Mouse (Mus musculus): ENCODE measurements around the gene Ptprn2. TPM values are rescaled to one million over a fixed set of nuclear protein-coding genes. Genes with fewer than 3 reads are reported as not detected.

The Ptprn2 gene
- polyA plus RNA-seq, 1 experiment: 0.37 TPM

DNA sequence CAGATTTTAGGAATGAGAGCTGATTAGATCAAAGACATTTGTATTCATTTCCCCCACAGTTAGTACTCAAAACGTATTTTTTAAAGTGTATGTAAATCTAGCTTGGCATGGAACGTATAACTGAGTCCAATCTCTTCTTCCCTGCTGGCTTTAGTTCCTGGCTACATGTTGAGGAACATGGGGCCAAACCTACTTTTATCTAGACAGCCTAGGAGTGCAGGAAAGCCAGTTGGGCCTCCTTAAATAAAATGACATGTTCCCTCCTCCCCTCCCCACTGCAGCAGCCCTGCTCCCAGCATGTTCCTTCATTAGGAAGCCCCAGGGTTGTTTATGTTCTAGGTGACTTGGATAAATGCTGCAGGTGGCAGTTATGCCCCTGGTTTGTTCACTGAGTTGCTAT is 319.2 kb downstream of the Ptprn2 start:
- TF ChIP-seq CTCF (IDR thresholded peaks at IDR 0.05; ENCODE audit: low read depth, low read length) (no peak), EP300 (IDR thresholded peaks at IDR 0.05; ENCODE audit: insufficient read depth, low read depth, low read length) (no peak), POLR2A (IDR thresholded peaks at IDR 0.05; ENCODE audit: insufficient read depth, low read length) (no peak)
- H3K4me1 ChIP-seq (ENCODE audit: control insufficient read depth, insufficient read depth, low read length): no peaks in the 10 kb centered on the region
- H3K36me3 ChIP-seq (ENCODE audit: control insufficient read depth, insufficient read depth, low read length, poor library complexity, severe bottlenecking): no peaks in the 10 kb centered on the region
- no peaks in the 10 kb centered on the region for H3K27me3 ChIP-seq (ENCODE audit: control insufficient read depth, insufficient read depth, low read length, poor library complexity, severe bottlenecking)
- H3K9me3 ChIP-seq (replicated peaks; ENCODE audit: control insufficient read depth, insufficient read depth, low read length, poor library complexity, severe bottlenecking): peaks cover 11% of the 10 kb centered on the region
- H3K27ac ChIP-seq (ENCODE audit: insufficient read depth, low read length): no peak overlapping the region
- no peak overlapping the region for H3K4me3 ChIP-seq (ENCODE audit: low read depth, low read length)
- no peak overlapping the region for H3K9ac ChIP-seq (ENCODE audit: low read depth, poor library complexity, severe bottlenecking)

DNA sequence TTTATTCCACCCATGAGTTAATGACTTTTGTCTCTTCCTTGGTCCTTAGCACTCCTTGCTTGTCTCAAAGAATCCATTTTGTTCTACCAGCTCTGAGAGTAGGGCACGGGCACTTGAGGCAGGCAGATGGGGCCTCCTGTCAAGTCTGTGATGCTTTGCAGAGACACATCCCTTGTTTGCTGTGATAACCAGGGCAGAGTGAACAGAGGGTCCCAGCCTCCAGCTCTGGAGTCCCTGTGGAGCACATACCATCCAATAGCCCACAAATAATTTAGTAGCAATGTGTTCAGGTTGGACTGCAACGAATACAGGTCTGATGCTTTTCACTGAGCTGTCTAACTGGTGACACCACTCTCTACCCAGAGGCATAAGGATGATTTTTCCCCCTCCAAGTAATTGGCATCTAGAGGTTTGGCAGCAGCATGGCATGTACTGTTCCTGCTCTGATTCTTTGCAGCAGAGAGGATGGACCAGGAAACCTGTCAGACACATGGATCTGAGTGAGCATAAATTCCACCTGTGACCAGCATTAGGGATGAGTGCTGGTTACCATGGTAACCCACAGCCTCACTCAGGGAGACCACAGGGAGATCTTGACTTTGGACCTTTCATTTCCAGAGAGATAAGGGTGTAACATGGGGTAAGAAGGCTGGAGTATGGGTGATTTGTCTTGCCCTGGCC is 319.7 kb downstream of the Ptprn2 start:
- no peak for TF ChIP-seq EP300 (IDR thresholded peaks at IDR 0.05; ENCODE audit: insufficient read depth, low read depth, low read length)
- TF ChIP-seq CTCF (IDR thresholded peaks at IDR 0.05; ENCODE audit: low read depth, low read length): no peak
- no peak for TF ChIP-seq POLR2A (IDR thresholded peaks at IDR 0.05; ENCODE audit: insufficient read depth, low read length)
- no peaks in the 10 kb centered on the region for H3K36me3 ChIP-seq (ENCODE audit: control insufficient read depth, insufficient read depth, low read length, poor library complexity, severe bottlenecking)
- H3K9me3 ChIP-seq (replicated peaks; ENCODE audit: control insufficient read depth, insufficient read depth, low read length, poor library complexity, severe bottlenecking): peaks cover 11% of the 10 kb centered on the region
- no peak overlapping the region for H3K4me3 ChIP-seq (ENCODE audit: low read depth, low read length)
- H3K9ac ChIP-seq (ENCODE audit: low read depth, poor library complexity, severe bottlenecking): no peak overlapping the region
- no peak overlapping the region for H3K27ac ChIP-seq (ENCODE audit: insufficient read depth, low read length)
- no peaks in the 10 kb centered on the region for H3K4me1 ChIP-seq (ENCODE audit: control insufficient read depth, insufficient read depth, low read length)
- no peaks in the 10 kb centered on the region for H3K27me3 ChIP-seq (ENCODE audit: control insufficient read depth, insufficient read depth, low read length, poor library complexity, severe bottlenecking)

DNA sequence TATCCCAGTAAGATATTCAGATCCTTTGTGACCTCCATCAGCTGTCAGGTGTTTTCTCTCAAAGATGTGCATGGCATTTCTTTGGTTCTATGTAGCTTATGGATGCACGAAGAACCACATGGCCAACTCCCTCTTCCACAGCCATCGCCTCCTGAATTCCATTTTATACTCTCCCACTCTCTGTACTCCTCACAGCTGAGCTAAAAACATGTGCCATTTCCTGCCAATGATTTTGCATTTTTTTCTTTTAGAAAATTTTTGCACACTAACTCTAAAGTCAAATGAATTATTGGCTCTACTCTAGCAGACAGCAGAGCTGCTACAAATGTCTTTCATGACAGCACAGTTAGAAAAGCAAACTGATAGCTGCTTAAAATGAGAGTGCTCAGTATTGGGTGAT is 320.6 kb downstream of the Ptprn2 start:
- no peaks in the 10 kb centered on the region for H3K36me3 ChIP-seq (ENCODE audit: control insufficient read depth, insufficient read depth, low read length, poor library complexity, severe bottlenecking)
- TF ChIP-seq EP300 (IDR thresholded peaks at IDR 0.05; ENCODE audit: insufficient read depth, low read depth, low read length): no peak
- TF ChIP-seq CTCF (IDR thresholded peaks at IDR 0.05; ENCODE audit: low read depth, low read length): no peak
- no peak for TF ChIP-seq POLR2A (IDR thresholded peaks at IDR 0.05; ENCODE audit: insufficient read depth, low read length)
- H3K9me3 ChIP-seq (replicated peaks; ENCODE audit: control insufficient read depth, insufficient read depth, low read length, poor library complexity, severe bottlenecking): peaks cover 11% of the 10 kb centered on the region
- H3K9ac ChIP-seq (ENCODE audit: low read depth, poor library complexity, severe bottlenecking): no peak overlapping the region
- H3K27me3 ChIP-seq (ENCODE audit: control insufficient read depth, insufficient read depth, low read length, poor library complexity, severe bottlenecking): no peaks in the 10 kb centered on the region
- no peak overlapping the region for H3K4me3 ChIP-seq (ENCODE audit: low read depth, low read length)
- no peak overlapping the region for H3K27ac ChIP-seq (ENCODE audit: insufficient read depth, low read length)
- no peaks in the 10 kb centered on the region for H3K4me1 ChIP-seq (ENCODE audit: control insufficient read depth, insufficient read depth, low read length)

DNA sequence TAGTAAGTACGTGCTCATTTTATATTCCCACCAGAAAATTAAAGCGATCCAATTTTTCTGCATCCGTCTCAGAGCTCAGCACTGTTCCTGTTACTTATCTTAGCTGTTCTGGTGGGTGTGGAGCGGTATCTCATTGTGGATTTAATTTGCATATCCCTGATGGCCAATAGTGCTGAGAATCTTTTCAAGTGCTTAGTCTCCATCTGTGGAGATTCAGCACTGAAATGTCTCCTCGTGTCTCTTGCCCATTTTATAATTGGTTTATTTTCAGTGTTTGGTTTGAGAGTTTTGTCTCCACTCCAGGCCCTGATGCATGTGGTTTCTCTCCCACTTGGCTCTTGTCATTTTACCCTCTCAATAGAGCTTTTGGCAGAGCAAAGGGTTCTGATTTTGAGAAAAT is 327.5 kb downstream of the Ptprn2 start:
- Histone ChIP-seq H3K4me1 (ENCODE audit: control insufficient read depth, insufficient read depth, low read length) (no peaks in the 10 kb centered on the region), H3K9ac (ENCODE audit: low read depth, poor library complexity, severe bottlenecking) (no peak overlapping the region), H3K4me3 (ENCODE audit: low read depth, low read length) (no peak overlapping the region), H3K27ac (ENCODE audit: insufficient read depth, low read length) (no peak overlapping the region), H3K9me3 (replicated peaks; ENCODE audit: control insufficient read depth, insufficient read depth, low read length, poor library complexity, severe bottlenecking) (no peaks in the 10 kb centered on the region), H3K36me3 (ENCODE audit: control insufficient read depth, insufficient read depth, low read length, poor library complexity, severe bottlenecking) (no peaks in the 10 kb centered on the region), H3K27me3 (ENCODE audit: control insufficient read depth, insufficient read depth, low read length, poor library complexity, severe bottlenecking) (no peaks in the 10 kb centered on the region)
- no peak for TF ChIP-seq POLR2A (IDR thresholded peaks at IDR 0.05; ENCODE audit: insufficient read depth, low read length)
- TF ChIP-seq EP300 (IDR thresholded peaks at IDR 0.05; ENCODE audit: insufficient read depth, low read depth, low read length): no peak
- TF ChIP-seq CTCF (IDR thresholded peaks at IDR 0.05; ENCODE audit: low read depth, low read length): no peak

DNA sequence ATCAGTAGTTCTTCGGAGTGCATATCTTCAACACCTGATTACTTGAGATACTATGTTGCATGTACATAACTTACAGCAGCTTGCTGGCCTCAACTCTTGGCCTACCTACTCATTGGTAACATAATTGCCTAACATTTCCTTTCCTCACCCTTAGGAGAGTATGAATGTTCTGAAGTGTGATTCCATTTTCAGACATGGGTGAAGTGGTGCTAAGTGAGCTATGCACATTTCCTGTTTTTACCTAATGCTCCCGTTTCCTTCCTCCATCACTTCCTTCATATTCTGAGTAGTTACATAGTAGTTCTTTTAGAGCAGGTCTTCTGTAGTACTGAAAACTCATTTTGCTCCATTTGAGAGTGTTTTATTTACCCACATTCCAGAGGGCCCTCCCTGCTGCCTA is 334.3 kb downstream of the Ptprn2 start:
- TF ChIP-seq EP300 (IDR thresholded peaks at IDR 0.05; ENCODE audit: insufficient read depth, low read depth, low read length): no peak
- TF ChIP-seq CTCF (IDR thresholded peaks at IDR 0.05; ENCODE audit: low read depth, low read length): no peak
- no peak for TF ChIP-seq POLR2A (IDR thresholded peaks at IDR 0.05; ENCODE audit: insufficient read depth, low read length)
- no peaks in the 10 kb centered on the region for H3K4me1 ChIP-seq (ENCODE audit: control insufficient read depth, insufficient read depth, low read length)

DNA sequence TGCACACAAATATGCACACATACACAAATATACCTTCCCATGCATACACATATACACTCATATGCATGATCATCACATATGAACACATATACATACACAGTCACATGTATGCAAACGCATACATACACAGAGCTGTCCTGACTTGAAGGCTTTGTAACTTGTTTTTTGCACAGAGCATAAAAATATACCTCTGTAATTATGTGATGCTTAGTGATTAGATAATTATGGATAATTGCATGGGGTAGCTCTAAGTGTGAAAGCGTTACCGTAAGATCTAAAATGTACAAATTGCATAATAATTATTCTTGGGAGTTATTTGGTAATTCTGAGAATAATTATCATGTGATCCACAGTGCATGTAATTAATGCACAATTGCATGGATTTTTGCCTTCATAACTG is 337.8 kb downstream of the Ptprn2 start:
- H3K9me3 ChIP-seq (replicated peaks; ENCODE audit: control insufficient read depth, insufficient read depth, low read length, poor library complexity, severe bottlenecking): no peaks in the 10 kb centered on the region
- TF ChIP-seq EP300 (IDR thresholded peaks at IDR 0.05; ENCODE audit: insufficient read depth, low read depth, low read length) (no peak), CTCF (IDR thresholded peaks at IDR 0.05; ENCODE audit: low read depth, low read length) (no peak), POLR2A (IDR thresholded peaks at IDR 0.05; ENCODE audit: insufficient read depth, low read length) (no peak)
- no peaks in the 10 kb centered on the region for H3K27me3 ChIP-seq (ENCODE audit: control insufficient read depth, insufficient read depth, low read length, poor library complexity, severe bottlenecking)
- H3K4me3 ChIP-seq (ENCODE audit: low read depth, low read length): no peak overlapping the region
- no peaks in the 10 kb centered on the region for H3K4me1 ChIP-seq (ENCODE audit: control insufficient read depth, insufficient read depth, low read length)
- no peaks in the 10 kb centered on the region for H3K36me3 ChIP-seq (ENCODE audit: control insufficient read depth, insufficient read depth, low read length, poor library complexity, severe bottlenecking)
- no peak overlapping the region for H3K9ac ChIP-seq (ENCODE audit: low read depth, poor library complexity, severe bottlenecking)
- no peak overlapping the region for H3K27ac ChIP-seq (ENCODE audit: insufficient read depth, low read length)

More for the DNA sequence above, 334.3 kb downstream of the Ptprn2 start:
- Histone ChIP-seq H3K36me3 (ENCODE audit: control insufficient read depth, insufficient read depth, low read length, poor library complexity, severe bottlenecking) (no peaks in the 10 kb centered on the region), H3K9me3 (replicated peaks; ENCODE audit: control insufficient read depth, insufficient read depth, low read length, poor library complexity, severe bottlenecking) (no peaks in the 10 kb centered on the region), H3K27ac (ENCODE audit: insufficient read depth, low read length) (no peak overlapping the region), H3K27me3 (ENCODE audit: control insufficient read depth, insufficient read depth, low read length, poor library complexity, severe bottlenecking) (no peaks in the 10 kb centered on the region), H3K4me3 (ENCODE audit: low read depth, low read length) (no peak overlapping the region), H3K9ac (ENCODE audit: low read depth, poor library complexity, severe bottlenecking) (no peak overlapping the region)

Data from ES-Bruce4 (cell line).